Mouse (Mus musculus) activated CD4-positive, CD25-positive, alpha-beta regulatory T cell (primary cell): ENCODE results near the gene Sfxn5. TPM values are rescaled to one million over a fixed set of nuclear protein-coding genes. Genes with fewer than 3 reads are reported as not detected.

Experiments
- polyA plus RNA-seq, 2 experiments: library from polyadenylated mRNA; unstranded; fragments of 100-300 nt; shearing (Covaris generic); gene quantifications; one replicate each; pipeline ENCODE4 v1.2.1; 2017

Gene Sfxn5
- 1 to 10 TPM in 1 of 2 experiments, under 1 TPM in 1; 0.55 to 1.6 TPM for polyA plus RNA-seq

DNA sequence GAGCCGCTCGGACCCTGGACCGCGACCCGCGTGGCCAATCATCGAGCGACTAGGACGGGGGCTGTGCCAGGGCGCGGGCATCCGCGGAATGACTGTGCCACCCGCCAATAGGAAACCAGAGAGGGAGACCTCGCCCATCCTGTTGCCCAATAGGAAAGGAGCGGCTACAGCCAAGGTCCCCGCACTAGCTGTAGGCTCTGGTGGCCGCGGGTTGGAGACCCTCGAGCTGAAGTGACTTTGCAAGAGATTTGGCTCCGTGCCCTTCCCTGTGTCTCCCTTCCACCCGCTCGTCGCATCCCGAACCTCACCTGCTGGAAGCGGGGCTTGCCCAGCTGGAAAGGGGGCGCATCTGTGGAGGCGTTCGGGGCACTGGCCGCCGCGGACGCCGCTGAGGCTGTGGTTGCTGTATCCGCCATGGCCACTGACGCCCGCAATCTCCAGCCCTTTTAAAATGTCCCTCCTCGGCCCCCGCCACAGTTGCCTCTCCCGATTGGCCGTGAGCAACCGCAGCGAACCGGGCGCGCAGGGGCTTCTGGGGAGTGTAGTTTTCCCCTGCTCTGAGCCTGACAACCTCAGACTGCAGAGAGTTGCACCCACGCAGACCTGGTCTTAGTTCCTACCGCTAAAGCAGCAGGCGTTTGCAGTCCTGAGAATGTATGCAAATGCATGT, at the start of gene Sfxn5:
Gene Sfxn5, minus strand, starts transcription at position 423 of the 670 bp plus-strand sequence.

GRCm38 (mm10) chr6:85373951-85374733, 40.9 kb upstream of the Sfxn5 start, which contains the start of gene Rab11fip5:
Rab11fip5 (minus strand) TSS chr6:85374634.

DNA sequence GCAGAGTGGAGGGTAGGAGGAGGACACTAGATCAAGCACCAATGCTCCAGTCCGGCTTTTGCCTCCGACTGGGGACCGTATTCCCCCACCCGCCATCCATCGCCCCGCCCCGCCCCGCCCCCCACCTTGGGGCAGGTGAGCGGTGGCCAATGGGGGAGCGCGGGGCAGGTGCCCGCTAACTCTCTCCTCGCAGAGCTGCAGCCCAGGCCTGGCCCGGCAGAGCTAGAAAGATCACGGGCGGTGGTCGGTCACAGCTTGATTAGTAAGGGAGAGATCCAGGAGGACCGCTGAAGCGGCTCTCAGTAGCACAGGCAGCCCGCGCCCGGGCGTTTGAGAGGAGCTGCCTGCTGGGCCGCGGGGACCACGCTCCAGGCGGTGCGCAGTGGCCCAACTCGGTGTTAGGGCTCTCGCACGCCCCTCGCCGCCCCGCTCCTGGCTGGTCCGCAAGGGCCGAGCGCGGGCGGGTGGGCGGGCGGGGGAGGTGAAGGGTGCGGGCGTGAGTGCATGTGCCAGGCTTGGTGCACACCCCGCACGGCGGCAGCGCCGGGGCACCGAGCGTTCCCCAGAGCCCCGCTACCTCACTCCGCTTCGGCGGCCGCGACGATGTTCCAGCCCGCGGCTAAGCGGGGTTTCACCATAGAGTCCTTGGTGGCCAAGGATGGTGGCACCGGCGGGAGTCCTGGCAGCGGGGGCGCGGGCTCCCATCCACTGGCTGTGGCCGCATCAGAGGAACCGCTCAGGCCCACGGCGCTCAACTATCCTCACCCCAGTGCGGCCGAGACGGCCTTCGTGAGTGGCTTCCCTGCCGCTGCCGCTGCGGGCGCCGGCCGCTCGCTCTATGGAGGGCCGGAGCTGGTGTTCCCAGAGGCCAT, 145.6 kb downstream of the Sfxn5 start, which contains the start of gene Emx1:
Gene Emx1, plus strand, starts transcription at position 99 of the 872 bp plus-strand sequence.

Other genes starting within 250 kb of the Sfxn5 start
- gene Spr, start 195.7 kb downstream of the Sfxn5 start, polyA plus RNA-seq: 10 to 100 TPM; 62.5 to 65.0 TPM
- gene Emx1, start 146.0 kb downstream of the Sfxn5 start, polyA plus RNA-seq: not detected
- gene Rab11fip5, start 41.2 kb upstream of the Sfxn5 start, polyA plus RNA-seq: under 1 TPM; 0.24 to 0.52 TPM
- gene Noto, start 90.5 kb upstream of the Sfxn5 start, polyA plus RNA-seq: under 1 TPM in 1 of 2 experiments, not detected in 1; 0.17 TPM
- gene Smyd5, start 98.6 kb upstream of the Sfxn5 start, polyA plus RNA-seq: 10 to 100 TPM; 30.2 to 34.5 TPM
- 100 to 1,000 TPM; 255 to 288 TPM for gene Cct7, start 118.1 kb upstream of the Sfxn5 start, polyA plus RNA-seq
- gene Pradc1, start 118.5 kb upstream of the Sfxn5 start, polyA plus RNA-seq: 10 to 100 TPM; 26.3 to 27.6 TPM
- gene Fbxo41, start 169.6 kb upstream of the Sfxn5 start, polyA plus RNA-seq: under 1 TPM; 0.12 to 0.21 TPM
- gene Egr4, start 180.2 kb upstream of the Sfxn5 start, polyA plus RNA-seq: under 1 TPM in 1 of 2 experiments, not detected in 1; 0.14 TPM